Mouse (Mus musculus) hindbrain, embryonic 14.5 days (tissue): ENCODE data around the gene Trappc3l. TPM values are rescaled to one million over a fixed set of nuclear protein-coding genes. Genes with fewer than 3 reads are reported as not detected.
"Not testable (repeated sequence)": the region's sequence is repeated elsewhere in the genome, so short reads cannot be mapped to it uniquely, and the experiment has no call there.

Source experiments
- ATAC-seq: fragments of 200-750 bp; cut with Nextera tagmentation; 2 replicates; pipeline ENCODE4 v1.8.0; 2017; ENCODE audit warnings: moderate number of reproducible peaks, mild to moderate bottlenecking, moderate TSS enrichment, moderate library complexity; ENCODE audit not compliant: low FRiP score
- DNase-seq: peaks from one replicate; pipeline ENCODE4 v3.0.0-alpha.2; 2015; ENCODE audit warnings: low spot score
- H3K27ac ChIP-seq: fragments of 300-500 bp; sonication (generic); 2 replicates; pipeline ENCODE4 v1.5.1; 2014; ENCODE audit warnings: mild to moderate bottlenecking, moderate library complexity
- H3K27me3 ChIP-seq: fragments of 300-500 bp; sonication (generic); 2 replicates; pipeline ENCODE4 v1.6.1; 2014; ENCODE audit warnings: mild to moderate bottlenecking, low read length, mixed read lengths; ENCODE audit not compliant: control insufficient read depth, insufficient read depth
- H3K36me3 ChIP-seq: fragments of 300-500 bp; sonication (generic); replicated peaks from 2 replicates; pipeline ENCODE4 v1.6.1; 2014; ENCODE audit not compliant: control insufficient read depth, insufficient read depth
- H3K4me1 ChIP-seq: fragments of 300-500 bp; sonication (generic); replicated peaks from 2 replicates; pipeline ENCODE4 v1.6.1; 2014; ENCODE audit warnings: antibody characterized with exemption, low read length, mixed read lengths; ENCODE audit not compliant: control insufficient read depth, insufficient read depth
- H3K4me2 ChIP-seq: fragments of 300-500 bp; sonication (generic); replicated peaks from 2 replicates; pipeline ENCODE4 v1.6.1; 2014; ENCODE audit warnings: mild to moderate bottlenecking, moderate library complexity
- H3K4me3 ChIP-seq: fragments of 300-500 bp; sonication (generic); replicated peaks from 2 replicates; pipeline ENCODE4 v1.5.1; 2014; ENCODE audit warnings: mild to moderate bottlenecking, low read length
- H3K9ac ChIP-seq: fragments of 300-500 bp; sonication (generic); 2 replicates; pipeline ENCODE4 v1.6.1; 2014
- H3K9me3 ChIP-seq: fragments of 300-500 bp; sonication (generic); 2 replicates; pipeline ENCODE4 v1.6.1; 2016; ENCODE audit warnings: low read length; ENCODE audit not compliant: control insufficient read depth
- WGBS: fragments of 180-500 bp; shearing (Covaris S2); extraction: QIAGEN DNeasy Blood & Tissue Kit; methylation state at CpG from one replicate; pipeline ENCODE4 v1.1.7; 2014; 5-methylcytosine and 5-hydroxymethylcytosine counted together
- polyA plus RNA-seq: library from polyadenylated mRNA; unstranded; fragments of >200 nt; fragmentation: Nextera tagmentation; extraction: Ambion mirVana; gene quantifications from 2 replicates; pipeline ENCODE4 v1.2.1, GENCODE M21; 2014

Gene Trappc3l
- polyA plus RNA-seq, result not detected in 2 replicates

DNA sequence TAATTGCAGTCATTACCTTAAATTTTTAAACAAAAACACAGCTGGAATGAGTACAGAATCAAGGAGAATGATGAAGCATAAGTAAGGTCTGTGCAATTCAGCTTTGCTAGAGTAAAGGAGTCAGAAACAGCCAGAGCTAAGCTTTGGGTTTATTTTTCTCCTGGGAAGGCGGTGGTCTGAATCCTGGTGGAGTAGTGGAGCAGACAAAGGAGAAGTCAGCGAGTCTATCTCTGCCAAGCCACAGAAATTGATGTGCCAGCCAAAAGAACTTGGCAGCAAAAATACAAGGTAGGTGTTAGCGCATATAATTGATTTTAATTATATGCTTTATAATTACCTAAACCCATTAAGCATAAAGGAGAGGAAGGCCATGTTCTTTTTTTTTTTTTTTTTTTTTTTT, at the start of gene Trappc3l:
TSS of gene Trappc3l (plus strand) at position 197 of the 400 bp plus-strand sequence.
- H3K9ac ChIP-seq, result no peak within 1 kb of the TSS
- no peak within 1 kb of the TSS for H3K4me2 ChIP-seq
- H3K4me3 ChIP-seq, result no peak within 1 kb of the TSS
- 75% methylated on average over 3 of the region's 3 CpGs for WGBS
- ATAC-seq (no peak), DNase-seq (no peak)
- no peaks in the 10 kb centered on the region; the same call in 1 of the 2 replicates for H3K4me1 ChIP-seq
- H3K27ac ChIP-seq, result no peak within 1 kb of the TSS
- H3K36me3 ChIP-seq, result no peaks in the 10 kb centered on the region
- H3K27me3 ChIP-seq, result no peaks in the 10 kb centered on the region
- no peaks in the 10 kb centered on the region for H3K9me3 ChIP-seq

DNA sequence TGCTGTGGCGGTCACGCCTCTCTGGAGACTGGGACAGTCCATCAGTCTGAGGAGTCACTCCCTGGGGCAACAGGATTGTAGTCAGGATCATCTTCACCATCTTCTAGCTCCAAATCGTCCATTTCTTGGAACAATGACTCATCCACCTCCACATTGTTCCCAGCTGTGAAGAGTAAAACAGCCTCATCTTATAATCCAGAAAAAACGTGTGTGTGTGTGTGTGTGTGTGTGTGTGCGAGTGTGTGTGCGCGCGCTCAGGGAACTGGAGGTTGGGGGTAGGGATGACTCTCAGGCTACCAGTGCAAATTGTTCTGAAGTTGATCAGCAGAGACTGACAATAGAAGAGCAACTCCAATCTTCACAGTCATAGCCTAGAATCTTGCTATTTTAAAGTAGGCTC, 40.7 kb upstream of the Trappc3l start:
- not testable (repeated sequence) for H3K4me3 ChIP-seq, DNase-seq, H3K4me1 ChIP-seq, H3K4me2 ChIP-seq, H3K27ac ChIP-seq, H3K9me3 ChIP-seq, ATAC-seq, H3K27me3 ChIP-seq, H3K9ac ChIP-seq
- peaks cover 93% of the 10 kb centered on the region for H3K36me3 ChIP-seq
- 93% methylated on average over 6 of the region's 8 CpGs for WGBS

DNA sequence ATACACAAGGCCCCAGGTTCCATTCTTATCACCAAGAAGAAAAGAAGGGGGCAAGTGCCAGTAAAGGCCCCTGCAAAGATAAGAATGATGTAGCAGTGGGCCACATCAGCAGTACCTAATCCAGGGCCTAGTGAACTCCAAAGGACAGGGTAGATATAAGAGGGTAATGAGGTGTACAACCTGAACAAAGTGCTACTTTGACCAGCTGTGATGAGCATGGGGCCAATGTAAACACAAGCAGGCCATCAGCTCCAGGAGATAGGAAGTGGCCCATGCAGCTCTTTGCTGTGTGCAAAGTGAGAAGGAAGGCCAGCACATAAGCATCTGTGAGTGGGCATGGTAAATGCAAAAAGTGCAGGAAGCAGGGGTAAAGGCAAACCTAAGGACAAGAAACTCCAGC, 39.0 kb upstream of the Trappc3l start:
- Histone ChIP-seq H3K4me1 (no peaks in the 10 kb centered on the region), H3K4me3 (no peak overlapping the region), H3K9ac (no peak overlapping the region), H3K4me2 (no peak overlapping the region), H3K27me3 (no peaks in the 10 kb centered on the region), H3K27ac (no peak overlapping the region), H3K9me3 (no peaks in the 10 kb centered on the region), H3K36me3 (peaks cover 94% of the 10 kb centered on the region)
- ATAC-seq (no peak), DNase-seq (no peak)

DNA sequence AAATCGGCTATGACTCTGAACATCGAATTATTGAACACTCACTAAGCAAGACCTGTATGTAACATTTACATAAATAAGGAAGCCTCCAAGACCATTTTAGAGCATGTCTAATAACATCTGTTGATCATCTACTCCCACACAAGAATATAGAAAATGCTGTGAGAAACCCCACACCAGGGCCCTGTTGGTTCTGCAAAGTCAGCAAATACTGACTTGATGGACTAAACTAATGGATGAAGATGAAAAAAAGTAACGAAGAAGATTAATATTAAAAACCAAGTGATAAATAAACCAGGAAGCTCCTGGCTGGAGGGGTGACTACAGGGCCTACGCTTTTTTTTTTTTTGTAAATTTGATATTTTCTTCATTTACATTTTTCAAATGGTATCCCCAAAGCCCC, 24.8 kb upstream of the Trappc3l start:
- WGBS, result 98% methylated on average over 4 of the region's 4 CpGs
- Histone ChIP-seq H3K36me3 (peaks cover 24% of the 10 kb centered on the region), H3K9ac (no peak overlapping the region), H3K4me2 (no peak overlapping the region), H3K27ac (no peak overlapping the region), H3K4me1 (peaks cover 3% of the 10 kb centered on the region; the same call in 1 of the 2 replicates), H3K9me3 (no peaks in the 10 kb centered on the region), H3K4me3 (no peak overlapping the region), H3K27me3 (no peaks in the 10 kb centered on the region)
- DNase-seq, result no peak
- ATAC-seq, result no peak

DNA sequence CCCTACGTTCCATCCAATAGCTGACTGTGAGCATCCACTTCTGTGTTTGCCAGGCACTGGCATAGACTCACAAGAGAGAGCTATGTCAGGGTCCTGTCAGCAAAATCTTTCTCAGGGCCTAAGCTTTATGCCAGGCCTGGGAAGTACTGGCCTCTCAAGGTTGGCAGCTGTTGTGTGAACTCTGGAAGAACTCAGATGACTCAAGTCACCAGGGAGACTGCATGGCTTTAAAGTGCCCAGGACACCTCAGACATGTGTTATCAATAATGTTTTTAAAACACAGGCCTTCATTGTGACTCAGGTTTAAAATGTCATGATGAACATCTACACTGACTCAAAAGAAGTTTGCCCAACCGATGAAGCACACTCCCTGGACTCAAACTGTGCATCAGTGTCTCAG, 24.2 kb upstream of the Trappc3l start:
- 82% methylated on average over 2 of the region's 2 CpGs for WGBS
- Histone ChIP-seq H3K9me3 (no peaks in the 10 kb centered on the region), H3K27me3 (no peaks in the 10 kb centered on the region), H3K9ac (no peak overlapping the region), H3K27ac (no peak overlapping the region), H3K36me3 (peaks cover 17% of the 10 kb centered on the region), H3K4me1 (peaks cover 10% of the 10 kb centered on the region), H3K4me2 (no peak overlapping the region), H3K4me3 (no peak overlapping the region)
- no peak for ATAC-seq
- DNase-seq, result no peak

DNA sequence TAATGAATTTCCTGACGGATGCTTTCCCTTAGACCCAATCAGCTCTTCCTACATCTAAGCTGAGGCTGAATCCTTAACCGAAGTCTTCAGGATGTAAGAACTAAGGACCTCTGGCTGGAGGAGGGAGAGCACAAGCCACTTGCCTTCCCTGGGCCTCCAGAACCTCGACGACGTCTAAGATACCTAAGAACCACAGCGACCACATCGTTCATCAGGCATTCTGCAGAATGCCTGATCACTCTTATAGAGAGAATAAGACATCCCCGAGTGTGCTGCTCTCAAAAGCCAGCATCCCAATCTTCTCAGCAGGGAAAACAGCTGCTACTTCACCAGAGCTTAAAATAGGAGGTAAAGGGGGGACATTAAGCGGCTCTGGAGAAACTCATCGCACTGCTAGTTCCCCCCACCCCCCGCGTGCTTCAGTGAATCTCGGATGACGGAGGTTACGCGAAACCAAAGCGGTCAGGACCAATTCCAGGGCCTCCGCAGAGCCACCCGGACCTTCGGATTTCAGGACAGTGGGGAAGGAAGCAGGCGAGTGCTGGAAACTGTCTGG, 18.6 kb upstream of the Trappc3l start:
- H3K27me3 ChIP-seq, result no peaks in the 10 kb centered on the region
- under 1% methylated on average over 21 of the region's 21 CpGs for WGBS
- ATAC-seq (no peak), DNase-seq (peak; percentile 30)
- H3K9me3 ChIP-seq, result no peaks in the 10 kb centered on the region
- H3K4me2 ChIP-seq, result peak overlapping the region; percentile 61
- peak overlapping the region; percentile 99 for H3K4me3 ChIP-seq
- H3K36me3 ChIP-seq, result no peaks in the 10 kb centered on the region
- peak overlapping the region; percentile 94 for H3K27ac ChIP-seq
- peaks cover 17% of the 10 kb centered on the region for H3K4me1 ChIP-seq
- peak overlapping the region; percentile 90 for H3K9ac ChIP-seq

DNA sequence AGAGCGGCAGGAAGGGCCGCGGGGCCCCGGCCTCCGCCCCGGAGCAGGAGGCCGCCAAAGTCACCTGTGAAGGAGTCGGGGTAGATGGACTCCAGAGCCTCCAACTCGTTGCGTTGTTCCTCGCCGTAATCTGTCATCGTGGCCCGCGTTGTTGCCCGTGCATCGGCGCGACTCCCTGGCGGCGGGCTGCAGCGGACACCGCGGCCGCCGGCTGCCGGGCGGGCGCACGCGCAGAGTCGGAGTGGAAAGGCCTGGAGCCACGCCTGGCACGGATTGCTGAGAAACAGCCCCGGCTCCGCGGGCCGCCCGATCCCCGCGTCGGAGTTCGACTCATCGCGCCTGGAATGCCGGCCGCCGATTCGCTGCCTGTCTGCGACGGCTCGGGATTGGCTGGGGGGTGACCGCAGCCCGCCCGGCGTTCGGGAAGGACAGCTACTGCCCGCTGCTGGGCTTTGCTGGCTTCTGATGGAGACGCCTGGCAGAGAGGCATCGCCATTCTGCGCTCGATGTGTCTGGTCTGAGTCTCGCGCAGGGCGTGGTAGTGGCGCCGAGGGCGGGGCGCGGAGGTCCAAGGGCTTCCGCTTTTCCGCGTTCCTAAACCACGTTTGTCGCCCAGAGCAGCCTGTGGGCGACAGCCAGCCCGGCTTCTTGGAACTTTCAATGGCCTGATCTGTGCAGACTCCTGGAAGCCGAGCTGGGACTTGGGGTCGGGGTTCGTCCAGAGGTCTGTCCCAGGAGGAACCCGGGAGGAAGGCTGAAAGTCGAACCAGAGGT, 17.9 kb upstream of the Trappc3l start, which contains the start of gene Rwdd1:
TSS of gene Rwdd1 (minus strand) at position 323 of the 774 bp plus-strand sequence.
- ATAC-seq (peak; percentile 100), DNase-seq (peak; percentile 94)
- Histone ChIP-seq H3K27me3 (no peaks in the 10 kb centered on the region), H3K36me3 (no peaks in the 10 kb centered on the region), H3K9me3 (no peaks in the 10 kb centered on the region), H3K4me3 (peak within 1 kb of the TSS; percentile 99), H3K27ac (peak within 1 kb of the TSS; percentile 94), H3K9ac (peak within 1 kb of the TSS; percentile 90), H3K4me1 (peaks cover 17% of the 10 kb centered on the region), H3K4me2 (peak within 1 kb of the TSS; percentile 61)
- WGBS, result under 1% methylated on average over 82 of the region's 82 CpGs

DNA sequence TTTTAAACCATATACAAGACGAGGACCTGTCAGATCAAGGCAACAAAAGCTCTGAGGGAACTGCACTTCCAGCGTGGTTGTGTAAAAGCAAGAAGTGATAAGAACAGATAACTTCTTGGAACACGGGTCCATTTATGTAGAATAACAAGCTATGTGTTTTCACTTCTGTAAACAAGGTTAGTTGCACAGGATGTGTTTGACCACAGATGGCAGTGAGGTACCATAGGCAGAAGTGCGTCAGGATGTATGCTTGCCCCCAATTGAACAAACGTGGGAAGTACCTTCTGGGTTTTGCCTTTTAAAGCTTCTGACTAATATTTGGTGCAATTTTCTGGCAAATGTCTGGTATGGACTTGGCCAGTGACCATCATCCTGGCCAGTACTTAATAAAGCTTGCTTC, 7.1 kb upstream of the Trappc3l start:
- DNase-seq (no peak), ATAC-seq (no peak)
- Histone ChIP-seq H3K4me1 (no peaks in the 10 kb centered on the region; the same call in 1 of the 2 replicates), H3K4me3 (no peak overlapping the region), H3K4me2 (no peak overlapping the region), H3K9ac (no peak overlapping the region), H3K36me3 (no peaks in the 10 kb centered on the region), H3K27ac (no peak overlapping the region), H3K27me3 (no peaks in the 10 kb centered on the region), H3K9me3 (no peaks in the 10 kb centered on the region)
- 84% methylated on average over 5 of the region's 5 CpGs for WGBS

DNA sequence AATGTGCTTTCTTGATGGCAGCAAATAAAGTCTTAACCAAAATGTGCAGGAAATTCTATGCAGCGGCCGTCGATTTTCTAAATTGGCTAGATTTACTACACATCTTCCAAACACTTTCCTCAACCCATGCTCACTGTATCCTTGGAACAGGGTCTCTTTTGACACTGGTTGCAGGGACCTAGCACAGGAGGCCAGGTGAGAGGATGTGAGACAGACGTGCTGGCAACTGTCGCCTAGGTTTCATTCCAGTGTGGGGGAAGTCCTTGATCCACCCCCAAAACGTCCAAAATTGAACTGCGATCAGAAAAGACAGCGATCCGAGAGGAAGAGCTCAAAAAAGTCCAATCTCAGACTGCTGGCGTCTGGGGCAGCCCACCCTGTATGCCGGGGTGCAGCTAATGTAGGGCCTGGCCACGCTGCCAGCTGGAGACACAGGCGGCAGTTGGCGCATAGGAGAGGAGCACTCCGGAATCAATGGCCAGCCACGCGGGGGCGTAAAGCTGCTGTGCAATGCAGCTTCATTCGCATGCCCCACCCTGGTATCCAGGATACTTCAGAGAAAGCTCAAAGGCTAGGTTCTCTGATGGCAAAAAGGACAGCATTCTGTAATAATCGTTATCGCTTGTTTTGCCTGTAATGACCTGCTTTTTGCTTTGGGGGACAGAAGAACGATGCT, 3.6 kb upstream of the Trappc3l start:
- Histone ChIP-seq H3K9ac (peak overlapping the region; percentile 46), H3K4me3 (no peak overlapping the region), H3K9me3 (no peaks in the 10 kb centered on the region), H3K36me3 (no peaks in the 10 kb centered on the region), H3K4me2 (peak overlapping the region; percentile 44), H3K4me1 (no peaks in the 10 kb centered on the region; the same call in 1 of the 2 replicates), H3K27ac (no peak overlapping the region), H3K27me3 (no peaks in the 10 kb centered on the region)
- WGBS, result 19% methylated on average over 22 of the region's 22 CpGs
- ATAC-seq (peak; percentile 91), DNase-seq (peak; percentile 79)
